Mouse (Mus musculus): ENCODE data around the gene Ugt1a10. TPM values are rescaled to one million over a fixed set of nuclear protein-coding genes. Genes with fewer than 3 reads are reported as not detected.

The Ugt1a10 gene
- total and polyA plus RNA-seq, 2 experiments from 2014 or later = not detected

GRCm38 (mm10) chr1:88192136-88192535 is 136.9 kb downstream of the Ugt1a10 start:
- Histone ChIP-seq H3K36me3 (ENCODE audit: insufficient read depth, low read length) (no peaks in the 10 kb centered on the region), H3K27me3 (ENCODE audit: insufficient read depth, low read length) (no peaks in the 10 kb centered on the region), H3K4me2 (ENCODE audit: low read depth, low read length, poor library complexity, severe bottlenecking) (no peak overlapping the region), H3K9ac (replicated peaks; ENCODE audit: low read length, poor library complexity, severe bottlenecking) (no peak overlapping the region), H3K4me3 (ENCODE audit: low read depth, low read length) (no peak overlapping the region), H3K27ac (ENCODE audit: low read depth, low read length) (no peak overlapping the region), H3K9me3 (ENCODE audit: low read length) (no peaks in the 10 kb centered on the region), H3K4me1 (ENCODE audit: insufficient read depth, low read length) (no peaks in the 10 kb centered on the region)
- TF ChIP-seq CTCF (IDR thresholded peaks at IDR 0.05) = no peak
- ATAC-seq (ENCODE audit: low FRiP score) (no peak), DNase-seq (ENCODE audit: low spot score) (no peak)
- WGBS = 58% methylated on average over 3 of the region's 3 CpGs

- TF ChIP-seq CTCF (IDR thresholded peaks at IDR 0.05) = no peak
- H3K4me3 ChIP-seq (ENCODE audit: low read depth, low read length) = no peak overlapping the region
Measured at GRCm38 (mm10) chr1:88195687-88196086, 140.5 kb downstream of the Ugt1a10 start.

GRCm38 (mm10) chr1:88197443-88197842 is 142.3 kb downstream of the Ugt1a10 start:
- no peak overlapping the region for H3K9ac ChIP-seq (replicated peaks; ENCODE audit: low read length, poor library complexity, severe bottlenecking)
- TF ChIP-seq CTCF (IDR thresholded peaks at IDR 0.05) = no peak
- H3K27me3 ChIP-seq (ENCODE audit: insufficient read depth, low read length) = no peaks in the 10 kb centered on the region
- H3K9me3 ChIP-seq (ENCODE audit: low read length) = no peaks in the 10 kb centered on the region
- ATAC-seq (ENCODE audit: low FRiP score) = no peak
- H3K27ac ChIP-seq (ENCODE audit: low read depth, low read length) = no peak overlapping the region
- H3K4me2 ChIP-seq (ENCODE audit: low read depth, low read length, poor library complexity, severe bottlenecking) = no peak overlapping the region
- H3K4me1 ChIP-seq (ENCODE audit: insufficient read depth, low read length) = no peaks in the 10 kb centered on the region
- no peak overlapping the region for H3K4me3 ChIP-seq (ENCODE audit: low read depth, low read length)
- no peak for DNase-seq (ENCODE audit: low spot score)
- 71% methylated on average over 3 of the region's 3 CpGs for WGBS
- no peaks in the 10 kb centered on the region for H3K36me3 ChIP-seq (ENCODE audit: insufficient read depth, low read length)

More at GRCm38 (mm10) chr1:88195687-88196086, 140.5 kb downstream of the Ugt1a10 start:
- no peaks in the 10 kb centered on the region for H3K27me3 ChIP-seq (ENCODE audit: insufficient read depth, low read length)
- H3K9me3 ChIP-seq (ENCODE audit: low read length) = no peaks in the 10 kb centered on the region
- no peak overlapping the region for H3K9ac ChIP-seq (replicated peaks; ENCODE audit: low read length, poor library complexity, severe bottlenecking)
- ATAC-seq (ENCODE audit: low FRiP score) (no peak), DNase-seq (ENCODE audit: low spot score) (no peak)
- no peaks in the 10 kb centered on the region for H3K36me3 ChIP-seq (ENCODE audit: insufficient read depth, low read length)
- no peak overlapping the region for H3K27ac ChIP-seq (ENCODE audit: low read depth, low read length)
- WGBS = 91% methylated on average over 1 of the region's 1 CpGs
- no peaks in the 10 kb centered on the region for H3K4me1 ChIP-seq (ENCODE audit: insufficient read depth, low read length)
- H3K4me2 ChIP-seq (ENCODE audit: low read depth, low read length, poor library complexity, severe bottlenecking) = no peak overlapping the region

- 68% methylated on average over 2 of the region's 2 CpGs for WGBS
- Histone ChIP-seq H3K9ac (replicated peaks; ENCODE audit: low read length, poor library complexity, severe bottlenecking) (no peak overlapping the region), H3K27ac (ENCODE audit: low read depth, low read length) (no peak overlapping the region), H3K36me3 (ENCODE audit: insufficient read depth, low read length) (no peaks in the 10 kb centered on the region), H3K4me2 (ENCODE audit: low read depth, low read length, poor library complexity, severe bottlenecking) (no peak overlapping the region), H3K9me3 (ENCODE audit: low read length) (no peaks in the 10 kb centered on the region), H3K4me3 (ENCODE audit: low read depth, low read length) (no peak overlapping the region), H3K4me1 (ENCODE audit: insufficient read depth, low read length) (no peaks in the 10 kb centered on the region), H3K27me3 (ENCODE audit: insufficient read depth, low read length) (no peaks in the 10 kb centered on the region)
- DNase-seq (ENCODE audit: low spot score) (no peak), ATAC-seq (ENCODE audit: low FRiP score) (no peak)
- no peak for TF ChIP-seq CTCF (IDR thresholded peaks at IDR 0.05)
Measured at GRCm38 (mm10) chr1:88199996-88200395, 144.8 kb downstream of the Ugt1a10 start.

- Histone ChIP-seq H3K4me3 (ENCODE audit: low read depth, low read length) (no peak within 1 kb of the TSS), H3K4me2 (ENCODE audit: low read depth, low read length, poor library complexity, severe bottlenecking) (no peak within 1 kb of the TSS), H3K9ac (replicated peaks; ENCODE audit: low read length, poor library complexity, severe bottlenecking) (no peak within 1 kb of the TSS), H3K27ac (ENCODE audit: low read depth, low read length) (no peak within 1 kb of the TSS), H3K27me3 (ENCODE audit: insufficient read depth, low read length) (no peaks in the 10 kb centered on the region), H3K36me3 (ENCODE audit: insufficient read depth, low read length) (no peaks in the 10 kb centered on the region), H3K9me3 (ENCODE audit: low read length) (no peaks in the 10 kb centered on the region), H3K4me1 (ENCODE audit: insufficient read depth, low read length) (no peaks in the 10 kb centered on the region)
- DNase-seq (ENCODE audit: low spot score) = no peak
- WGBS = 91% methylated on average over 7 of the region's 7 CpGs
- no peak for ATAC-seq (ENCODE audit: low FRiP score)
- no peak for TF ChIP-seq CTCF (IDR thresholded peaks at IDR 0.05)
Measured at GRCm38 (mm10) chr1:88200456-88200855, 145.3 kb downstream of the Ugt1a10 start, which contains the start of gene Ugt1a2. Gene Ugt1a2 (plus strand): TSS chr1:88200601.

GRCm38 (mm10) chr1:88205294-88205922 is 150.2 kb downstream of the Ugt1a10 start, which contains the start of gene Dnajb3:
Gene Dnajb3 (minus strand): TSS chr1:88205782.
- no peaks in the 10 kb centered on the region for H3K4me1 ChIP-seq (ENCODE audit: insufficient read depth, low read length)
- peak within 1 kb of the TSS; percentile 38 for H3K4me3 ChIP-seq (ENCODE audit: low read depth, low read length)
- H3K4me2 ChIP-seq (ENCODE audit: low read depth, low read length, poor library complexity, severe bottlenecking) = peak within 1 kb of the TSS; percentile 82
- H3K27me3 ChIP-seq (ENCODE audit: insufficient read depth, low read length) = no peaks in the 10 kb centered on the region
- H3K27ac ChIP-seq (ENCODE audit: low read depth, low read length) = peak within 1 kb of the TSS; percentile 19; the same call in 1 of the 2 replicates
- H3K9ac ChIP-seq (replicated peaks; ENCODE audit: low read length, poor library complexity, severe bottlenecking) = peak within 1 kb of the TSS; percentile 61
- ATAC-seq (ENCODE audit: low FRiP score) (peak; percentile 100), DNase-seq (ENCODE audit: low spot score) (peak; percentile 93)
- H3K9me3 ChIP-seq (ENCODE audit: low read length) = 0 out of 2 replicates have a peak, but pooled peaks cover 3% of the 10 kb centered on the region
- no peak; the same call in 1 of the 2 replicates for TF ChIP-seq CTCF (IDR thresholded peaks at IDR 0.05)
- 9% methylated on average over 62 of the region's 62 CpGs for WGBS
- no peaks in the 10 kb centered on the region for H3K36me3 ChIP-seq (ENCODE audit: insufficient read depth, low read length)
